Mouse (Mus musculus) frontal cortex, postnatal 14 days (tissue): ENCODE data around the gene Gm13694.

Experiments
- DNase-seq, 2 experiments: peaks; one replicate each; pipeline ENCODE4 v3.0.0; 2022; ENCODE audit warnings: low spot score in 2 of 2

Gene Gm13694

DNA sequence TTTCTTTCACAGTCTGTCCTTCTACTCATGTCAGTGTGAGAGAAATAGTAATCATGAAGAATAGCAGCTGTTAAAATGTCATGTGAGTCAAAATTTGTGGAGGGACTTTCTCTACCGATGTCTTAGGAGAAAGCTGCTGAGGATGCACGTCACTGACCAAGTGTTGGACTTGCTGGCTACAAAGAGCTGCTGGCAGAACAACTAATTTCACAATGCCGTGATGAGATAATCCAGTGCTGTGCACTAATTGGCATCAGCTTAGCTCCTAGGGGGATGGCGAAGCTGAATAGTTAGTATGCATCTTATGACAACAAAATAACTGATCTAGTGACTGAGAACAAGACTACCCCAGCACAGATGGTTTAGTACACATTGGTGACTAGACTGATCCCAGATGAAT lies 46.5 kb downstream of the Gm13694 start:
- DNase-seq = no peak
